Mouse (Mus musculus) right cerebral cortex, postnatal 25 days (tissue): ENCODE results near the gene Sdsl.

Experiments used
- DNase-seq: peaks from one replicate; pipeline ENCODE4 v3.0.0; 2022

Sdsl gene

DNA sequence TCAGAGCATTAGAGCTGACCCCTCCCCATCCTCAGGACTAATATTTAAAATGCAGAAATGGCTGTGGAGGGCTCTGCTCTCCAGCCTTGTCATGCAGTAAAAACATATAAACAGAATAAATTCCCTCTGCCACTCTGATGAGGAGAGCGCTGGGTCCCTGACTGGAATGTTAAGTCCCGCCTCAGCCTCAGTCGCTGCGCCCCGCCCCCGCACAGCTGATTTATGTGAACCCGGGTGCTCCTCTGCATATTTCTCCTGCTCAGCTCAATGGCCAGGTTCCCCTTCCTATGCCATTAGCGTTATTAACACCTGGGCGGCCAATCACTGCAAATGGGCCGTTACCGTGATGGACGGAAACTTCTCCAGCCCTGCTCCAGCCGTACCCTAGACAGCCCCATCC, 25.3 kb downstream of the Sdsl start:
- DNase-seq = no peak

DNA sequence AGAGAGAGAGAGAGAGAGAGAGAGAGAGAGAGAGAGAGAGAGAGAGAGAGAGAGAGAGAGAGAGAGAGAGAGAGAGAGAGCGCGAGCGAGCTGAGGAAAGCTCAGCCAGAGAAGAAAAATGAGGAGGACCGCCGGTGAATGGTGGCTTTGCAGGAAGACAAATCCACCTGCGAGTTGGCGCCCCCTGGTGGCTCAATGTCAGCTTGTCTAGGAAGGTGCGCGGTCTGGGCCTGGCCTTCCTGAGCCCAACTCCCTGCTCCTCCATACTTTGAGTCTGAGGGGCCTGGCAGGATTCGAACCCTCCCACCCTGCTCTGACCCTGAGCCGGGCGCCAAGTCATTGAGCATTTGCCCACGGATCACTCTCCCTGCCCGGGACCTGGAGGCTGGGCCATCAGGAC, 31.9 kb downstream of the Sdsl start:
- peak; percentile 80 for DNase-seq

DNA sequence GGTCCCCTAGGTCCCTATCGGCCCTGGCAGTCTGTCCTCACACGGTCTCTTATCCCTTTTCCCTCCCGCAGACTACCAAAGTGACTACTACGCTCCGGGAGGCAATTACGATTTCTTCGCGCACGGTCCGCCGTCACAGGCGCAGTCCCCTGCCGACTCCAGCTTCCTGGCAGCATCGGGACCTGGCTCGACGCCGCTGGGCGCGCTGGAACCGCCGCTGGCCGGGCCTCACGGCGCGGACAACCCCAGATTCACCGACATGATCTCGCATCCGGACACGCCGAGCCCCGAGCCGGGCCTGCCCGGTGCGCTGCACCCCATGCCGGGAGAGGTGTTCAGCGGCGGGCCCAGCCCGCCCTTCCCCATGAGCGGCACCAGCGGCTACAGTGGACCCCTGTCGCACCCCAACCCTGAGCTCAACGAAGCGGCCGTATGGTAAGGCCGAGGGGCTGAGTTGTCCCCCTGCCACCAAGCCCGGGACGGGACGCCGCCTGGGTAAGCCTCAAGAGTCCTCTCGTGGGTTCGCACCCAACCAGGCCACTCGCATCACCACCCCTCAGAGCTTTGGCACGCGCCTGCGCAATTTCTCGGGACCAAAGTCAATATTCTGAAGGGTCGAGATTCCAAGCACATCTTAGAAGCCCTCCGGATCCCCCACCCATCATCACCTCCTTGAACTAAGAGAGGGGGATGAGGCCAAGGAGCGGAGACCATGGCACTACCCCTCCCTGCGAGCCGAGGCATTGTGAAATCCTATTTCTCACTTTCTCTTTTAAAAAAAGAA, 32.5 kb downstream of the Sdsl start:
- DNase-seq = no peak

DNA sequence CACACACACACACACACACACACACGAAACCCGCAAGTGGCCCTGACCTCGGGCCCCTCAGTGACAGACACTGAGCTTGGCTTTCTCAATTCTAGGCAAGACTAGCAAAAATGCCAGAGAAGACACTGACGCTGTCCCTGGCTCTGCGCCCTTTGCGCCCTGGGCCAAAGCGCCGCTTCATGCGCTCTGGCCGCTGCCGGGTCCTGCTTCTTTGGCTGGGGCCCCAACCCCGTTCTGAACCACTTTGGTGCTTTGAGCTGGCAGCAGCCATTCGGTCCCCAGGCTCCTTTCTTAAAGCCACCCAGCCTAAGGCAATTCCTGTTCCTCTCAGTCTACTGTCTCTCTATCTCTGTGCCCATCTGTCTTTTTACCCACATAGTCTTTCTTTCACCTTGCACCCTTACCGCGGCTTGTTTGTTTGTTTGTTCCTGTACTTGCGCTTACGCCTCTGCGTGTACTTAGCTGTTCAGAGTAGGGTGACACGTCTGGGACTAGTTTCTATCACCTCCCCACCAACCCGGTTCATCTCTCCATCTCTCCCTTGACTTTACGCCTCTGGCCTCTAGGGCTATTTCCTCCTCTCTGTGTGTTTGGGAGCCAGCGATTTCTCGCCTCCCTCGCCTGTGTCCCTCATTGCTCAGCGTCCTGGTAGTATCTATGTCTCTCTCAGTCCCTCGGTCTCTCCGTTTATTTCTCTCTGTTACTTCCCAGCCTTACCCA, 33.5 kb downstream of the Sdsl start:
- no peak for DNase-seq

DNA sequence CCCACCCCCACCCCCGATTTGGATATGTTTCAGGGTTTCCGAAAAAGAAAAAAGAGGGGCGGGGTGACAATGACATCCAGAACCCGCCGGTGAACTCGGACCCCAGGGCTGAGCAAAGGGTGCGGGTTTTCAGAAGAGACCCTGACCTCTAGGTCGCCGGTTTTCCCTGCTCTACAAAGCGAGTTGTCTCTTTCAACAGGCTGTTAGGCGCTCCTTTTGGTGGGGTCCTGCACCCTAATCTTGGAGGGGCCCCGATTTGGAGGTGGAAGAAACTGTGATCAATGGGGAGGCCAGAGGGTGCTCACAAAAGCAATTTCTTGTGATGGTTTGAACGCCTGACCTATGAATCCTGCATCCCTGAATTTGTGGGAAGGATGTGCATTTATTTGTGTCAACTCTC, 34.1 kb downstream of the Sdsl start:
- no peak for DNase-seq

DNA sequence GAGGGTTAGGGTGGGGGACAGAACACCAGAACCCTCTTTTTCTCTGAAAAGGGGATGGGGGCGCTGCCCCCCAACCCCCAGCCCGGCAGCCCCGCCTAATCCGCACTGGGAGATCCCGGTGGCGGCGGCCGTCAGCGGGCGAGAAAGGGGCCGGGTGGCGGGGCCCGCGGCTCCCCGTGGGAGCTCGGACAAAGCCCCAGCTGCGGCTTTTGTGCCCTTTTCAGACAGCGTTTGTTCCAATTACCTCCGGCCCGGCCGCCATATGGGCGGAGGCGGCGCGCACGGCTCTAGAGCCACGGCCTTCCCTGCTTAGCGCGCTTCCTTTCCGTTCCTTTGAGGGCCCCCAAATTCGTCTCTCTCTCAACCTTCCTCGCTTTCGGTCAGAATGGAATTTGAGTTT, 34.6 kb downstream of the Sdsl start:
- no peak for DNase-seq

DNA sequence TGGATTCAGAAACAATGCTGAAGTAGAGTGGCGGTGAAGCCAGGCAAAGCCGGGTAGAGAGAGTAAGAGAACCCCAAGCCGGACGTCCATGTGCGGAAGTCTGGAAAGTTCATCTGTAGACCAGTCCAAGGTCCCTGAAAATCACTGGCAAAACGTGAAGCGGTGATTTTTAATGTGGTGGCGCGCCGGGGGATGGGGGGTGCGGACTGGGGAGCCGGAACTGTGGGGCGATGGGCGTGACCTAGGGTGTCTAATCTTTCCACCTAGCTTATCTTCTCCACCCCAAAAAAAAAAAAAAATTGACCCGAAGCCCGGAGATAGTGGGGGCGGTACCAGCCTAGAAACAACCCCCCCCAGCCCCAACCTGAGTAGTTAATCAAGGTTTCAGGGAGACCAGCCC, 35.1 kb downstream of the Sdsl start:
- no peak for DNase-seq

DNA sequence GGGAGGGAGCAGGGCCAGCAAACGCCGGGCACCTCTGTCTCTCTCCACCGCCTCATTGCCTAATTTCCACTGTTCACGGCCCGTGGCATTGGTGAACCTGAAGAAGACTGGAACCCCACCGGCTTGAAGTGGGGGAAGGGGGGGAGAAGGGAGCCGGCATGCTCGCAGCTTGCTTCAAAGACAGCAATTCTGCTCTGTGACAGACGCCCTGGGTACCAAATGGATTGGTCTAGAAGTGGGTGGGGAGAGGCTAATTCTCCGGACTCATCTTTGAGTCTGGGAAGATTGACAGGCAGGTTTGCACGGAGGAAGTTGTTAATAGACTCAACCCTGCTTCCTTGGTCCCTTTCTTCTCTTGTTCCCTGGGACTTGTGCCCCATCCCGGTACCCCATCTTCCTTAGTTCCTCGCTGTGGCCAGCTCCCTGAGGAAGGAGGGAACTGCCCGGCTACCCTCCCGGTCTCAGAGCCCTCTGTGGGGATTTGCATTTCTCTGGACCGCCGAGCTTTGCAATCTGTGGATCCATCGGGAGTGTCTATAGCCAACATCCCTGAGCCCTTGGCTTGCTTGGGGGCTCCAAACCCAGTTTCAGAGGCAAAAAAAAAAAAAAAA, 35.6 kb downstream of the Sdsl start:
- no peak for DNase-seq

DNA sequence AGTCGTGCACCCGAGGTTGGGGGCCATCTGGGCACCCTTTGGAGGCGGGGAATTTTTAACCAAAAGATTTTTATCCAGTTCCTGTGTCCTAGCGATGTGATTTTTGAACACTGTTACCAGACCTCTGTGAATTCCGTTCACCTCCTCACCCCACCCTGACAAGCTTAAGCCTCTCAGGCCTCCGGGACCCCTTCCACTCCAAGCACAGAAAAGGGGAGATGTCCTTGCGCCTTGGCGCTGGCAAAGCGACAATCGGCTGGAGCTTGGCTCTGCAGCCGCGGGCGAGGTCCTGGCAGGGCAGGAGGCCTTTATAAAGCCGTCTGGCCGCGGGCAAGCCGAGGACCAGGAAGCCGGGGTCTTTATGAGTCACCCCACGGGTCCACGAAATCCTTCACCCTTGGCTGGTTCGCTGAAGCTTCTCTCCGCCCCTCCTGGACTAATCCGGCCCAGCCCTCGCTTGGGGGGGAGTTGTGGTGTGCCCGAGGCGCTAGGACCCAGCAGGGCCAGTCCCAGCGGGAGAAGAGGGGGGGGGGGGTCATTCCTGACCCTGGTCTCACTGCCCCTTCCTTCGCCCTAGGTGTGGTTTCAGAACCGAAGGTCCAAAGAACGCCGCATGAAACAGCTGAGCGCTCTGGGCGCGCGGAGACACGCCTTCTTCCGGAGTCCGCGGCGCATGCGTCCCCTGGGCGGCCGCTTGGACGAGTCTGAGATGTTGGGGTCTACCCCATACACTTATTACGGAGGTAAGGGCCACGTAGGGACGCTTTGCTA, 36.7 kb downstream of the Sdsl start:
- DNase-seq = no peak

DNA sequence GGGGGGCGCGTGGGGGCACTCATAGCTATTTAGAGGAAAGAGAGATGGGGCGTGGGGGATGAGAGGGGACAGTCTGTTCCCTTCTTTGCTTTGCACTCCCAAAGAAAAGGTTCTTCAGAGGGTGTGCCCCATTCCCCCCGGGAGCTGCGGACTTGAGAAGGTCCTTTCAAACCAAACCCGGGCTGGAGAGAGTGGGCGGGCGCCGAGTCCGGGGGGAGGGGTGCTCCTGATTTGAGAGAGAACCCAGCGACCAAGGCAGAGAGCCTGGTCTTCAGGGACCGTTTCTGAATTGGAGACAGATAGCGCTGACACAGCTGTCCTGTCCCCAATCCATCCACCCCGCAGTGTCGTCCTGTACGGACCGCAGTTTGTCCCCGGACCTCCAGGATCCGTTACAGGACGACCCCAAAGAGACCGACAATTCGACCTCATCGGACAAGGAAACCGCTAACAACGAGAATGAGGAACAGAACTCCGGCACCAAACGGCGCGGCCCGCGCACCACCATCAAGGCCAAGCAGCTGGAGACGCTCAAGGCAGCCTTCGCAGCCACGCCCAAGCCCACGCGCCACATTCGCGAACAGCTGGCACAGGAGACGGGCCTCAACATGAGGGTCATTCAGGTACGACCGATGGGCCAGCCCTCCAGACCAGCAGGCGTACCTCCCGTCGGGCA, 37.5 kb downstream of the Sdsl start:
- no peak for DNase-seq

DNA sequence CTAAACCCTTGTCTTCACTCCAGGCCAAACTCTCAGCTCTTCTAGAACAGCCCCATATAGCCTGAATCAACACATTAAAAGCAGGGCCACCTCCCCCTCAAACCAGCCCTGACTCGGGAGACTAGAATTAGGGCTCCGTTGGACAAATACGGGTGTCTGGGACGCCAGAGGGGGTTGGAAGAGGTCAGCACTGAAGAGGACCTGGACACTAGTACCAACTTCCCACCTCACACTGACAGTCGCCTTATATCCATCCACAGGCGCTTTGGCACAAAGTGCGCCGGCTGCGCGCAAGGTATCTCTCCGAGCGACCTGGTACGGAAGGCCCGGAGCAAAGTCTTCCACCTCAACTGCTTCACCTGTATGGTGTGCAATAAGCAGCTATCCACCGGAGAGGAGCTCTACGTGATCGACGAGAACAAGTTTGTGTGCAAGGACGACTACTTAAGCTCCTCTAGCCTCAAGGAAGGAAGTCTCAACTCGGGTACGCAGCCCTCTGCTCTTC, 38.3 kb downstream of the Sdsl start:
- DNase-seq = no peak

DNA sequence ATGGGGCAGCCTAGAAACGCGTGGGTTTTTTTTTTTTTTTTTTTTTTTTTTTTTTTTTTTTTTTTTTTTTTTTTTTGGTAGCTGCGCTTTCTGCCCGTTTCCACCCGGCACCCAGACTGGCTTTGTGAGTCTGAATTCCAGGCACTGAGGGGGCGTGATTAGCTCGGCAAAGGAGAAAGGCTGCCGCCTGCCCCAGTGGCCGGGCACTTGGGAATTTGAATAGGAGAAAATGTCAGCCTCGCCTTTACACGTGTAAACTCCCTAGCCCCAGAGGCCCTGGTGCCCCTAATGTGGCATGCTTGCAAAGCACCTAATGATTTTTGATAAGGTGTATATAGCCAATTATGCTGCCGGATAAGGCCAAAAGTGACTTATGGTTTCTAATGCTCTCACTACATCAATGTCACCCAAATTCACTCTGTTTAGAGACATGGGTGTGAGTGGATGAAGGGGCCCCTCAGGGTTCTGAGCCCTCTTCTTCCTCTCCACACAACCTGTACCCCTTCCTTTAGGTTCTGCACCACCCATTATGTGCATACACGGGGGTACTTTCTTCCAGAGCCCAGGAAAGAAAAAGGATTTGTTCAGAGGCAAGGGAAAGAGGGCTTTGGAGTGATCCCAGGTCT, 39.4 kb downstream of the Sdsl start:
- no peak for DNase-seq

DNA sequence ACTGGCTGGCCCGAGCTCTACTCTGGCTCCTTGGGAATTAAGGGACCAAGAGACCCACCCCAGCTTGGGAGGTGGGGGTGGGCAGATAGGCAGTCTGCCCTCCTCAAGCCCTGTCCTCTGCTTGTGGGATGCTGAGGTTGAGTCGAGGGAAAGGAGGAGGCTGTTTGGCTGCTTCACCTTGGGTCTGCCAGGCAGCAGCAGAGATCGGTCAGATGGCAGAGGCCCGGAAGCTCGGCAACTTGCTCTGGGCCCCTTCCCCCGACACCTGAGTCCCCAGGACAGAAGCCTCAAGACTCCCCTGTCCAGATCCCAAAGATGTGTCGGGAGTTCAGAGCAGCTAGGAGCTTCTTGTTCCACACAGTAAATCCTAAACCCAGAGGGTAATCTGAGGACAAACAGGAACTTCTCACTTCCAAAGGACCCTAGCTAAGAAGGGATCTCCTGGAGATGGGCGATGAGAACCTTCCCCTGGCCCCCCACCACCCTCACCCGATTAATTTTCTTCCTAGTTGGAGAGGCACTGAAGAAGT, 40.1 kb downstream of the Sdsl start:
- DNase-seq = no peak

DNA sequence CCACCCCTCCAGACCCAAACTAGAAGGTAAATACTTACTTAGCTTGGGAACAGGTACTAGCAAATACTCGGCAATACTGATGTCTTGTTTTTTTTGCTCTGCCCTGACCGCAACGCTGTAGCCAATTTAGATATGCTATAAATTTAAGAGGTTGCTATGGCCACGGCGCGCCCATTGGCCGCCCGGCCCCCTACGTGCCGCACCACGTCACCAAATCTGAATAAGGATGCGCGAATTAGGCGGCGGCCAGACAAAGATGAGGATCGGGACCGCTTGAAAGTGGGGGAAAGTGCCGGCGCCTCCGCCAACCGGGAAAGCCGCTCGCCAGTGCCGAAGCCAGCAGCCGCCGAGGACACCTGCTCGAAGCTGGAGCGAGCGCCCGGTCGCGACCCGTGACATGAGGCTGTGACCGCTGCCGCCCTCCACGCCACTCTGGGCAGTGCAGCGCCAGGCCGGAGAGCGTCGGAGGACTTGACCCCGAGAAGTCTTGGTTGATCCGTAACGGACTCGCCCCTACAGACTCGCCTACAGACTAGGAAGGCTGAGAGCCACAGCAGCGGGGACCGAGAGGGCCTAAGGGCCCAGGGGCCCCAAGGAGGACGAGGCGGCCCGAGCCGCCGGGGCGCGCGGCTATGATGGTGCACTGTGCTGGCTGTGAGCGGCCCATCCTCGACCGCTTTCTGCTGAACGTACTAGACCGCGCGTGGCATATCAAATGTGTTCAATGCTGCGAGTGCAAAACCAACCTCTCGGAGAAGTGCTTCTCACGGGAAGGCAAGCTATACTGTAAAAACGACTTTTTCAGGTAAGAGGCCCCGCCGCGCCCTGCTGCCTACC, 40.7 kb downstream of the Sdsl start, which contains the start of gene Lhx5:
Gene Lhx5, plus strand, starts transcription at position 51 of the 837 bp plus-strand sequence.
- DNase-seq = no peak

DNA sequence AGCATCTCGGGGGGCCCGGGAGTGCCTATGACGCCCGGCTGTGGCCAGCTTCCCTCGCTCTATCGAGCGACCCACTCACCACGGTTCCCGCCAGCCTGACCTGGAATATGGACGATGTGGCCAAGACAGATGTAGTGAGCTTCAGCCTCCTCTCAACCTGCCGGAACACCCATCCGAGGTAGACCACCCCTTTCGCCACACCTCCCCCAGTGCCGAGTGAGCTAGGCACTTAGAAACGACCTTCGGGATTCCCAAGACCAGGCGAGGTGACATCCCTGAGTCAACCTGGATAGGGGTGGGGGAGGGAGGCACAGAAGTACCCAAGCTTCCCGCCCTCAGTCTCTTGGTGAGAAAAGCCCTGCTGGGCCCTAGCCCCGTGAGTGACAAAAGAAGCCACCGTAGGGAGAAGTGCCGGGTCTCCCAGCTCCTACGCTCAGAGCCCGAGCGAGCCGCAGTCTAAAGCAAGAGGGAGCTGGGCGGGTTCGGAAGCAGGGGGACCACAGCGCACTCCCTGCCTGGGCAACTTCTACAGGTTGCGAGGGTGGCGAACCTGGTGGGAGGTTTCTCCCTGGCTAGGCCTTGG, 41.5 kb downstream of the Sdsl start:
- no peak for DNase-seq

DNA sequence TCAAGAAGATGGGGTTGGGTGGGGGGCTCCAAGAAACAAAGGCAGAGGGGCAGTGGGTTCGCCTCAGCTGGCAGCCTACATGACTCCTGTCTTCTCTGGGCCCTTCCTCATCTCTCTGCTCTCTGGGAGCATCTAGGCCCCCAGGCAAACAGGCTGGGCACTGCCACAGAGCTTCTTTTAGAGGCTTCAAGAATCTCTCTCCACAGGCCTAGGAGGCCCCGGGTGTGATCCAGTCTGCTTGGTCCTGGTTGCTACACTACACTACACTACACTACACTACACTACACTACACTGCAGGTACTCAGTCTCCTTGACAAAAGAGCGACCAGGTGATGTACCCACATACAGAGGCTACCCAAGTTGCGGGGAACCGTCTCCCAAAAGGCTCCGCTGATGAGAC, 42.9 kb downstream of the Sdsl start:
- no peak for DNase-seq

DNA sequence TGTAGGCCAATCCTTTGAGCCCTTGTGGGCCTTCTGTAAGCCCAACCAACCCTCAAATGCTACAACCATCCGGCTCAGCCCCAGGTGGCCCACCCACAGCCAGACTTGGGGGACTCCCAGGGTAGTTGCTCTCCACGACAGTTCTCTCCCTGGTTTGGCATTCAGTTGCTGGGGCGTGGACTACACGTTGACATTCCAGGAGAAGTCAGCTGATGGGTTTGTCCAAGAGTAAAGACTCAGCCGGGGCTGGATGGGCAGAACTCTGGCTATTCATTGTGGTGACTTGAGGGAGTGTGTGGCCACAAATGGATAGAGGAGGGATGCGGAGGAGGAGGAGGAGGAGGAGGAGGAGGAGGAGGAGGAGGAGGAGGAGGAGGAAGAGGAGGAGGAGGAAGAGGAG, 43.6 kb downstream of the Sdsl start:
- DNase-seq = no peak

DNA sequence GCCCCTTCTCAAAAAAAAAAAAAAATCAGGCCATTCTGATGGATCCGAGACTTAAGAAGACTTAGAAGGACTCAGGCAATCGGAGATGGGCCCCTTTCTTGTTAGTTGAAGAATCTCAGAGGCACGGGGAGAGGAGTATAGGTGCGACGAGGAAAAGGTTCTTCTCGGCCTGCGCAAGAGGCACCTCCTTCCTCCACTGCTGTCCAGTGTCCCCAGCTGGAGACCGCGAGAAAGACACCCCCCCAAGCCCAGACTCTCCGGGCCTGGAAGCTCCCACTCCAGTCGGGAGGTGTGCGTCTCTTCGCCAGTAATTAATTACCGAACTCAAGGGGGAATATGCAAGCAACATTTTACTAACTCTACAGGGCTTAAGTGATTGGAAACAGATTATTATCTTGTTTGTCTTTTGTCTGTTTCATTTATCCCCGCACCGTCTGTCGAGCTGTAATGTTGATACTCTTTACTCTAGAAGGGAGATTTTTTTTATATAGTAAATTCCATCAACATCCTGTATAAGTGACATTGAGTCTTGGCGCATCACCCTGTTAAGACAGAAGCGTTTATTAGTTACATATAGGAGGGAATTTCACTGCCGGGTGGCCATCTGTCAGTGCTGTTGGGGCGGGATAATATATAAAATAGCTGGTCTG, 44.3 kb downstream of the Sdsl start:
- no peak for DNase-seq

DNA sequence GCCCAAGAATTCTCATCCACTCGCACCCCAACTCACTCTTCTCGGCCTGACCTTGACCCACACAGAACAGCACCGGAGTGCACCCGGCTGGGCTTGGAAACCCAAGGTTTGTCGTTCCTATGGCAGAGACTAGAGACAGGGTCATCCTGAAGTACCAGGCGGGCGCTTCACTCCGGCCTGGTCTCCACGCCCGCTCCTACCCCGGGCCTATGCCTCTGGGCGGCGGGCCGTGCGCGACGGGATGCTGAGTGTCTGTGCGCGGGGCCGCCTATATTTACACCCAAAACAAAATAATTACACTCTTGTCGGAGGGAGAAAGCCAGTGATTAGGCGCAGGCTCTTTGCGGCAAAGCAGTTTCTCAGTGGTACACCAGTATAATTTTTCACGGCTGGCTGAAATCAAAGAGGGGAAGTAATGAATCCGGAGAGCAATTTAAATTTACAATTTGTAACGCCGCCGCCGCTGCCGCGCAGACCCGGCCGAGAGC, 45.1 kb downstream of the Sdsl start:
- DNase-seq = no peak

DNA sequence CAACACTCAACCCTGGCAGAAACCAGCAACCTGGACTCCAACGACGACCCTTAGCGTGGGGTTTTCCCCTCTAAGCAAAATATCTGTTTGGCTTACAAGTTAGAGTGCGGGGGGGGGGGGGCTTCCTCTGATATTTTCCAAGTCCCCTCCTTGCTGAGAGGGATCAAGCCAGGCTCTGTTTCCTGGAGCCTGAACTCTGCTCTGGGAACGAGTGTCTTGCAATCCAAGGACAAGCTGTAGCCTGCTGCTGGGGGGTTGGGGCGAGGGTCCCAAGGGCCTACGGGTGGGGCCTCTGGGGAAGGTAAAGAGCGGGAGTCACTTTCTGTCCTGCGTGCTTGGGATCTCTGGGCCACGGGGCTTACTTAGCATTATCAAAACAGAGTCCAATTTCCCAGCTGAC, 46.0 kb downstream of the Sdsl start:
- DNase-seq = no peak
